Mouse (Mus musculus) embryonic facial prominence, embryonic 13.5 days (tissue): Measurements from ENCODE around the gene Upk1b. TPM values are rescaled to one million over a fixed set of nuclear protein-coding genes. Genes with fewer than 3 reads are reported as not detected.

Experiments used
- ATAC-seq: fragments of 200-750 bp; cut with Nextera tagmentation; 2 replicates; pipeline ENCODE4 v1.8.0; 2017; ENCODE audit warnings: low read depth; ENCODE audit not compliant: insufficient number of reproducible peaks, insufficient read depth, low FRiP score, low TSS enrichment
- H3K27ac ChIP-seq: fragments of 300-500 bp; sonication (generic); 2 replicates; pipeline ENCODE4 v1.5.1; 2015; ENCODE audit warnings: moderate library complexity, mild to moderate bottlenecking, inconsistent platforms
- H3K27me3 ChIP-seq: fragments of 300-500 bp; sonication (generic); 2 replicates; pipeline ENCODE4 v1.6.1; 2015; ENCODE audit warnings: mild to moderate bottlenecking, inconsistent platforms
- H3K36me3 ChIP-seq: fragments of 300-500 bp; sonication (generic); 2 replicates; pipeline ENCODE4 v1.6.1; 2015; ENCODE audit warnings: mild to moderate bottlenecking, inconsistent platforms
- H3K4me1 ChIP-seq: fragments of 300-500 bp; sonication (generic); 2 replicates; pipeline ENCODE4 v1.6.1; 2015; ENCODE audit warnings: inconsistent platforms
- H3K4me2 ChIP-seq: fragments of 300-500 bp; sonication (generic); 2 replicates; pipeline ENCODE4 v1.6.1; 2015; ENCODE audit warnings: moderate library complexity, mild to moderate bottlenecking, inconsistent platforms
- H3K4me3 ChIP-seq: fragments of 300-500 bp; sonication (generic); 2 replicates; pipeline ENCODE4 v1.5.1; 2015; ENCODE audit warnings: mild to moderate bottlenecking, inconsistent platforms
- H3K9ac ChIP-seq: fragments of 300-500 bp; sonication (generic); 2 replicates; pipeline ENCODE4 v1.6.1; 2015; ENCODE audit warnings: mild to moderate bottlenecking, inconsistent platforms
- H3K9me3 ChIP-seq: fragments of 300-500 bp; sonication (generic); 2 replicates; pipeline ENCODE4 v1.6.1; 2016; ENCODE audit warnings: inconsistent platforms
- WGBS: fragments of 180-500 bp; shearing (Covaris S2); methylation state at CpG from one replicate; pipeline ENCODE4 v1.1.7; 2015; ENCODE audit warnings: mixed read lengths; 5-methylcytosine and 5-hydroxymethylcytosine counted together
- polyA plus RNA-seq: library from polyadenylated mRNA; unstranded; fragments of >200 nt; fragmentation: Nextera tagmentation; extraction: Ambion mirVana; gene quantifications from 2 replicates; pipeline ENCODE4 v1.2.1, GENCODE M21; 2015

Gene Upk1b
- polyA plus RNA-seq, 1 experiment from 2014 or later, result 5.2 TPM

DNA sequence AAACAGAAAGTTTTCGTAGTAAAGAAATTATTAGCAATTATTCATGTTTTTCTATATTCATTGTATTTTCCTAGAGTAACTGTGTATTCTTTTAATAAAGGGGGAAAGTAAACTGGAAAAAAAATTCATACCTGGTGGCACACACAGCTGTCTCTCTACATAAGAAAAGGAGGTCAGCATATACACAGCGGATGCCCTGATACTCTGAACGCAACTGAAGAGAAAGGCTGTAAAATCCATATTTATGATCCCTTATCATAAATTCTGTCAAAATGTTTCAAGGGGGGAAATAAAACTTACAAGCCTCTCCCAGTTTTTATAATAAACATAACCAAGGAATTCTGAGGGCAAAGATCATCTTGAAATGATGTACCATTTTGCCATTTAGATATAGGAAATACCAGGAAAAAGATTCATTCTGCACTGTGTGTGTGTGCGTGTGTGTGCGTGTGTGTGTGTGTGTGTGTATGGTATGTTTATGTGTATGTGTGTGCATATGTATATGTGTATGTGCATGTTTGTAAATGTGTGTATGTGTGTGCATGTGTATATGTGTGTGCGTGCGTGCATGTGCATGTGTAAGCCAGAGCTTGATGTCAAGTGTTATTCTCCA lies 19.1 kb downstream of the Upk1b start:
- no peak overlapping the region for H3K4me2 ChIP-seq
- WGBS, result 96% methylated on average over 7 of the region's 7 CpGs
- H3K36me3 ChIP-seq, result no peaks in the 10 kb centered on the region
- H3K9ac ChIP-seq, result no peak overlapping the region
- H3K4me1 ChIP-seq, result no peaks in the 10 kb centered on the region
- H3K27ac ChIP-seq, result no peak overlapping the region
- no peak for ATAC-seq
- H3K4me3 ChIP-seq, result no peak overlapping the region
- no peaks in the 10 kb centered on the region for H3K9me3 ChIP-seq
- no peaks in the 10 kb centered on the region for H3K27me3 ChIP-seq

DNA sequence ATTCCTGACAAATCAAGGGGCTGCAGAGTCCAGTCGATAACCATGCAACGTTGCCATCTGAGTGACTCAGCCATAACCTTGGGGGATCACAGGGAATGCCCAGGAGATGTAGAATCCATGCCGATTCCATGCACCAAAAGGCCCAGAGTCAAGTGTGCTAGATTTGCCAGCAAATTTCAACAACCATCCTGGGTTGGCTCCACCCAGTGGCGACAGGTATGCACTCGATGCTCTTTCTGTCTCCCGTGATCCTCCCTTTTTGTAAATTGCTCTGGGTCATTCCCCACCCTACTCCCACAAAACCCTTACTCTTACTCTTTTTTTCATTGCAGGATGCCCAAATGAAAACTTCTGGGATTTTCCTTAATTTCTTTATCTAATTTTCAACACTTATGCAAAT lies 23.8 kb downstream of the Upk1b start:
- no peak for ATAC-seq
- no peaks in the 10 kb centered on the region; the same call in 1 of the 2 replicates for H3K27me3 ChIP-seq
- 51% methylated on average over 6 of the region's 6 CpGs for WGBS
- H3K9ac ChIP-seq, result no peak overlapping the region
- no peaks in the 10 kb centered on the region for H3K4me1 ChIP-seq
- H3K4me3 ChIP-seq, result no peak overlapping the region
- no peak overlapping the region for H3K4me2 ChIP-seq
- no peaks in the 10 kb centered on the region for H3K36me3 ChIP-seq
- H3K27ac ChIP-seq, result no peak overlapping the region
- H3K9me3 ChIP-seq, result no peaks in the 10 kb centered on the region

DNA sequence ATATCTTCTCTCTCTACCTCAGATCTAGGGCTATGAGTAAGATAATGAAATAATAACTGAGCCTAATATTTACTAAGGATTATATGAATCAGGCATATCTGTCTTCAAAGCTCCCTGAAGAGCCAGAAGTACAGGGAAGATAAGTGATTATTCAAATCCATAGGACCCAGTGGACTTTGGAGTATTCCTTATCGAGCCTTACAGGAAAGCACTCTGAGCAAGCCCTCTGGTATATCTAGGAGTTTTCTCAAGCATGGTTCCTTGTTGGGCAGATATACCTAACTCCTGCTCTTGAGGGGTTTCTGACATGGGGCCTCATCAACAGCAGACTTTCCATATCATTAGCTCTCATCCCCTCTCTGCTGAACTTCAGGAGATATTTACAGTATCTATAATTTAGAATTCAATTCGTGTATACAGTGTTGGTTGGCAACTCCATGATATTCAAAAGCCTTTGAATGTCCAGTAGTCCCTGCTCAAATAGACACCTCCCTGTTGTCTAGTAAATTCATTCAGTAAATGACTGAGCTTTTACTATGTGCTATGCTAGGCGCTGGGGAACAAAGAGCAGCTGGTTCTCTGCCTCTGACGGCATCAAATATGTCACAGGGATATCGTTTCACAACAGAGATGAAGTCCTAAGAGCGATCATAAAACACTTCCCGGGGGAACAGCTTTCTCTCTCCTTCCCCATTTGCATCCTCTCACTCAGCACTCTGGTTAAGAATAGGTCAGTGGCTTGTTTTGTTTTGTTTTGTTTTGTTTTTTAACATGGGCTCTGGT lies 25.0 kb downstream of the Upk1b start:
- Histone ChIP-seq H3K9ac (no peak overlapping the region), H3K9me3 (no peaks in the 10 kb centered on the region), H3K4me1 (no peaks in the 10 kb centered on the region), H3K36me3 (no peaks in the 10 kb centered on the region), H3K4me3 (no peak overlapping the region), H3K27me3 (no peaks in the 10 kb centered on the region; the same call in 1 of the 2 replicates), H3K4me2 (no peak overlapping the region), H3K27ac (no peak overlapping the region)
- ATAC-seq, result no peak
- 68% methylated on average over 7 of the region's 7 CpGs for WGBS

DNA sequence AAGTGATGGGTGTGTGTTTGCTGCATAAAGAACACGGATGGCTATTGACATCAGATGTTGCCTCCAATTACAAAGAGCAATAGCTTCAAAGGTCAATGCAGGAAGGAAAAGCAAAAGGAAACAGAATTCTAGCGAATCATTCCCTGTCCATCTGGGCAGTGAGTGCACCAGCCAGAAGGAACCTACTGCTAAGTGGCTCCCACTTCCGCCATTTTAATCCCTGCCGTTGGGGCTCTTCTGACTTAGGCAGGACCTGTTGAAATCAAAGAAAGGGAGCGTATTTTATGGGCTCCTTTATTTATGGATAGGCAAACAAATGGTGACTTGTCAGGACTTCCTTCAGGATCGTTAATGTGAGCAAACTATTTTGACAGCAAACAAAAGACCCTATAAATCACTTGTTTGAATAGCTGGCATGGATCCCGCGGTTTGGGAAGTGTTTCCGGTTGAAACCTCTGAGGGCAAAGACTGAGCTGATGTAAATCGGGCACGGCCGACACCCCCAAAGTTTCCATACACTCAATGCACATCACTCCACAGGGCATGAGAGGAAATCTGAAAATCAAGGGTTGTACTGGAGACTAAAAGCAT lies 27.1 kb downstream of the Upk1b start:
- H3K36me3 ChIP-seq, result peaks cover 12% of the 10 kb centered on the region
- no peaks in the 10 kb centered on the region for H3K4me1 ChIP-seq
- H3K9me3 ChIP-seq, result no peaks in the 10 kb centered on the region
- WGBS, result 77% methylated on average over 12 of the region's 12 CpGs
- no peak overlapping the region for H3K9ac ChIP-seq
- H3K4me3 ChIP-seq, result no peak overlapping the region
- H3K27me3 ChIP-seq, result no peaks in the 10 kb centered on the region; the same call in 1 of the 2 replicates
- H3K27ac ChIP-seq, result no peak overlapping the region
- no peak overlapping the region for H3K4me2 ChIP-seq
- no peak for ATAC-seq

DNA sequence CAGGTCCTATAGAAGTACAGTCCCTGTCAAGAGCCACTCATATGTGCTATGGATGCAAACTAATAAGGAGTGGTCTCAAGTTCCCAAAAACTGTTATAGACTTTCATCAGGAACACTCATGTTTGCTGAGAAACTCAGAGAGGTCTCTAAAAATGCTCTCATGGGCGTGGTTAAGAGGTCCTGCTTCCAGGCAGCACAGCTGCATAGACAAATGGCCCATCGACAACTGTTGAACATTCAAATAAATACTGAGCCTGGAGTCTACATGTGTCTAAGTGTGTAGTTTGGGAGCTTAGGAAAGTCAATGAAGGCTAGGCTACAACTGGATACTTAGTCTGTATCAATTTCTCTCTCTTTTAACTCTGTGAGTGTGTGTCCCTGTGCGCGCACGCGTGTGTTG lies 29.0 kb downstream of the Upk1b start:
- H3K27ac ChIP-seq, result no peak overlapping the region
- H3K4me2 ChIP-seq, result no peak overlapping the region
- no peaks in the 10 kb centered on the region for H3K4me1 ChIP-seq
- peaks cover 24% of the 10 kb centered on the region for H3K36me3 ChIP-seq
- no peaks in the 10 kb centered on the region for H3K9me3 ChIP-seq
- no peak overlapping the region for H3K9ac ChIP-seq
- no peaks in the 10 kb centered on the region; the same call in 1 of the 2 replicates for H3K27me3 ChIP-seq
- 93% methylated on average over 6 of the region's 6 CpGs for WGBS
- ATAC-seq, result no peak
- H3K4me3 ChIP-seq, result no peak overlapping the region

DNA sequence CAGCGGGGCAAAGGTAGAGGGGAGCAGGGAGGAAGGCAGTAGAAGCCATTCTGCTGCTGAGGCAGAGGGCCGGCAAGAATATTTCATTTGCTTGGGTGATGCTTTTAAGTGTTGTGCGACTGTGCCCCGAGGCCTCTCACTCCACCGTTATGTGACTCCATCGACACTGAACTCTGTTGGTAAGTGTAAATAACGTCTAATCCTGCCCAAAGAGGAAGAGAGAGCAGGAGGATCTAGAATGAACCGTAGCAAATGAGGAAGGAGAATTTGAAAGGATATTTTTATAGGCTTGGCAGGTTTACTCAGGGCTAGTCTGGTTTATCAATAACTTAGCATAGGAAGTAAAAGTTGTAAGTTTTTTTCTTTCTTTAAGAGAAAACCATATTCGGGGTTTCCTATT lies 30.6 kb downstream of the Upk1b start:
- no peak for ATAC-seq
- Histone ChIP-seq H3K27ac (no peak overlapping the region), H3K9ac (no peak overlapping the region), H3K4me1 (no peaks in the 10 kb centered on the region), H3K4me2 (no peak overlapping the region), H3K4me3 (no peak overlapping the region), H3K9me3 (no peaks in the 10 kb centered on the region), H3K27me3 (no peaks in the 10 kb centered on the region), H3K36me3 (peaks cover 24% of the 10 kb centered on the region)
- 72% methylated on average over 9 of the region's 9 CpGs for WGBS

DNA sequence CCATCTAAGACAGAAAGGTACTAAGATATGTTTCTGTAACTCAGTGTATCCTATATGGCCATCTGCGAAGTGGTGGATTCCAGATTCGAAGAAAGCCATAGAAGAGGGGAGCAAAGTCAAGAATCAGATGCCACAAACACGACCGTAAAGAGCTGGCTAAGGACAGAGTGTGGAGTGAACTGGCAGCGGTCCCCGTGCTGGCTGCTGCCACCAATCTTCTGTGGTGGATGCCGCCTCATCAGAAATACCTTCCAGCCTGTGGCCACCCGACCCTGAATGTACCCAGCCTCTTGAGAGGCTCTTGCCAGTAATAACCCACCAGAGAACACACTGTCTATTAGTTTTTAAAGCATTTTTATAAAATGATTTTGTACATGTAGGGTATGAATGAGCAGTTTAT lies 31.7 kb downstream of the Upk1b start:
- Histone ChIP-seq H3K4me2 (no peak overlapping the region), H3K9me3 (no peaks in the 10 kb centered on the region), H3K27me3 (no peaks in the 10 kb centered on the region), H3K9ac (no peak overlapping the region), H3K36me3 (peaks cover 32% of the 10 kb centered on the region), H3K4me3 (no peak overlapping the region), H3K27ac (no peak overlapping the region), H3K4me1 (no peaks in the 10 kb centered on the region)
- WGBS, result 92% methylated on average over 8 of the region's 8 CpGs
- ATAC-seq, result no peak

DNA sequence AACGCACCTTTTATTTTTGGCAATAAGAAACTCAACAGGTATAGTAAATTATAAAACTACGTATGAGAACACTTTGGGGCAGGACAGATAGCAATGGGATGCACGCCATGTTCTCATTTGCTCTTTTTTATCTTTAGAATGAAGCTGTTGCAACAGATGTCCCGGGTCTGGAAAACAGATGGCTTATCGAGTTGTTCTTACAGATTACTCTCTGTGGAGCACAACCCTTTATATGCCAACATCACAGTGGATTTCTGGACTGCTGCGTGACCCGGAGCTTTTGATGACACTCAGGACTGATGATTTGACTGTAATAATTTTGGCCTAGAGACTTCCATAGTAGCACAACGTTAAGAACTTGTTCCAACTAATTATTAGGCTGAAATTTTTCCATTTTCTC lies 32.4 kb downstream of the Upk1b start:
- Histone ChIP-seq H3K27ac (no peak overlapping the region), H3K9ac (no peak overlapping the region), H3K4me3 (no peak overlapping the region), H3K4me2 (no peak overlapping the region), H3K4me1 (no peaks in the 10 kb centered on the region), H3K36me3 (peaks cover 33% of the 10 kb centered on the region), H3K9me3 (no peaks in the 10 kb centered on the region), H3K27me3 (no peaks in the 10 kb centered on the region)
- no peak for ATAC-seq
- 81% methylated on average over 8 of the region's 8 CpGs for WGBS

DNA sequence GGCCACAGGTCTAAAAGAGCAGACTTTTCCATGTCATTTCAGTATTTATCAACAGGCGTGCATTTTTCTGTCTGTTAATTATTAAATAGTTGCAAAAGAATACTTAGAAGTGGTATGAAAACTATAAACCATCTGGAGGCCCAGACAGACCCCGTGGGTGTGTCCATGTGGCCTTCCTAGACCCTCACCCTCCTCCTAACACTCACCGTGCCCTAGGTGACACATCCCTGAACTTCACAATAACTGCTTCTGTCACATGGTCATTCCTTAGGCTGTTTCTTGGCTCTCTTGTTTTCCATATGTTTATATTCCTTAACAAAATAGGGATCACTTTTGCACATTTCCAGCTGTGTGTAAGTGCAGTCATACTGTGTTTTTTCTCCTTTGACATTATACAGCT lies 33.5 kb downstream of the Upk1b start:
- no peaks in the 10 kb centered on the region for H3K27me3 ChIP-seq
- H3K36me3 ChIP-seq, result peaks cover 35% of the 10 kb centered on the region
- H3K9me3 ChIP-seq, result no peaks in the 10 kb centered on the region
- no peak overlapping the region for H3K4me2 ChIP-seq
- H3K4me1 ChIP-seq, result 0 out of 2 replicates have a peak, but pooled peaks cover 4% of the 10 kb centered on the region
- WGBS, result 58% methylated on average over 3 of the region's 3 CpGs
- no peak for ATAC-seq
- no peak overlapping the region for H3K9ac ChIP-seq
- H3K27ac ChIP-seq, result no peak overlapping the region
- no peak overlapping the region for H3K4me3 ChIP-seq

DNA sequence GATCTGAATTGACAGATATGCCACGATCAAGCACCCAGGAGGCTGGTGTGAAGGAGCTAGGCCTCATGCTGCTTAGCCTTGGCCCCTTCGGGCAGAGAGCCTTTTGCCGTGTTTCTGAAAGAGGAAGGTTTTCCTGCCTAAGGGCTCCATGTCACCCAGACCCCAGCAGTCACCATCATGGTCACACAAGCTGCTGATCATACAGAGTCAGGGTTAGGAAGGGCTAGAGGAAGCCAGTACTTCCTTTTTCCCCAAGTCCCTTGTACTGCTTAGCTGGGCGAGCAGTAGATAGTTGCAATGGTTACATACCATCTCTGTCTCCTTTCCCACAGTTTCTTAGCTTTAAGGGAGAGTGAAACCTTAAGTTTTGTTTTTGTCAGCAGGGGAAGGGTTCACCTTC lies 36.6 kb downstream of the Upk1b start:
- Histone ChIP-seq H3K27ac (no peak overlapping the region), H3K9ac (no peak overlapping the region), H3K9me3 (no peaks in the 10 kb centered on the region), H3K36me3 (peaks cover 47% of the 10 kb centered on the region), H3K4me2 (no peak overlapping the region), H3K4me3 (no peak overlapping the region), H3K4me1 (peaks cover 4% of the 10 kb centered on the region), H3K27me3 (no peaks in the 10 kb centered on the region)
- WGBS, result 82% methylated on average over 4 of the region's 4 CpGs
- ATAC-seq, result no peak

DNA sequence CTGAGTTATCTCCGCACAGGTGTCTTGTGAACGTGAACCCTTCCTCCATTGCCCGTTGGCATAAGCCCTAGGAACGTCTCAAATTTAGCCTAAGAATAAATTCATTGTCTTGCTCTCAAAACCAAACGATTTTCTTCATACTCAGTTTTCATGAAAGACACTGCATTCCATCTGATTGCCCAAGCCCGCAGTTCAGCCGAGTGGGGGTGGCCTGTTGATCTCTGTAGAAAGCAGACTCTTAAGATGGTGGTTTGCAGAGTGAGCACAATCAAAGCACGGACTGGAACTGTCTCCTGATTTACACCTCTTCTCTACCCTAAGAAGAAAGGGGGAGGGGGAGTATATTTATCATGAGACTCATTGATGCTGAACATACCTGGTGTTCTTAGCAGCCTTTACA lies 37.7 kb downstream of the Upk1b start:
- no peak overlapping the region for H3K9ac ChIP-seq
- no peak for ATAC-seq
- peaks cover 49% of the 10 kb centered on the region for H3K36me3 ChIP-seq
- no peak overlapping the region for H3K4me3 ChIP-seq
- no peak overlapping the region for H3K27ac ChIP-seq
- H3K4me2 ChIP-seq, result no peak overlapping the region
- 85% methylated on average over 8 of the region's 8 CpGs for WGBS
- no peaks in the 10 kb centered on the region for H3K27me3 ChIP-seq
- peaks cover 11% of the 10 kb centered on the region for H3K4me1 ChIP-seq
- H3K9me3 ChIP-seq, result no peaks in the 10 kb centered on the region

DNA sequence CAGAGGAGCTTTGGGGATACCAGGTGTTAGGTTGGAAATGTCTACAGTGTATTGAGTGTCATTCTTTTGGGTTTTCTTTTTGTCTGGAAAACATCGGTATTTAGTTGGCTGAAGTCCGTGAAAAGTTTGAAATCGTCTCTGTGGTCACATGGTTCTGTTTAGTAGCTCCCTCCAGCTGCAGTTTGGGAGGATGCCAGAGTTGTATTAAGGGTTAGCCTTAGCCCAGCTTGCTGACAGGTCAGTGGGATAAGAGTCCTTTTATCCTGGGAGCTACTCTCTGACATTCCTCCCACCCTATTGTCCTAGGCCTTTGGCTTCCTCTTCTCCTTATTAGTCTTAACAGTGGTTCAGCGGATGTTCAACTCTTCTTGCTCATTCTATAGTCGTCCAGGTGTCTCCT lies 38.2 kb downstream of the Upk1b start:
- H3K4me2 ChIP-seq, result no peak overlapping the region
- ATAC-seq, result no peak
- H3K4me3 ChIP-seq, result no peak overlapping the region
- WGBS, result 62% methylated on average over 5 of the region's 5 CpGs
- no peaks in the 10 kb centered on the region for H3K9me3 ChIP-seq
- H3K9ac ChIP-seq, result no peak overlapping the region
- no peaks in the 10 kb centered on the region for H3K27me3 ChIP-seq
- no peak overlapping the region for H3K27ac ChIP-seq
- peaks cover 11% of the 10 kb centered on the region for H3K4me1 ChIP-seq
- peaks cover 48% of the 10 kb centered on the region for H3K36me3 ChIP-seq
